Comparison of ENCODE assay signal across 8 mouse cellular contexts in the genomic region with DNA sequence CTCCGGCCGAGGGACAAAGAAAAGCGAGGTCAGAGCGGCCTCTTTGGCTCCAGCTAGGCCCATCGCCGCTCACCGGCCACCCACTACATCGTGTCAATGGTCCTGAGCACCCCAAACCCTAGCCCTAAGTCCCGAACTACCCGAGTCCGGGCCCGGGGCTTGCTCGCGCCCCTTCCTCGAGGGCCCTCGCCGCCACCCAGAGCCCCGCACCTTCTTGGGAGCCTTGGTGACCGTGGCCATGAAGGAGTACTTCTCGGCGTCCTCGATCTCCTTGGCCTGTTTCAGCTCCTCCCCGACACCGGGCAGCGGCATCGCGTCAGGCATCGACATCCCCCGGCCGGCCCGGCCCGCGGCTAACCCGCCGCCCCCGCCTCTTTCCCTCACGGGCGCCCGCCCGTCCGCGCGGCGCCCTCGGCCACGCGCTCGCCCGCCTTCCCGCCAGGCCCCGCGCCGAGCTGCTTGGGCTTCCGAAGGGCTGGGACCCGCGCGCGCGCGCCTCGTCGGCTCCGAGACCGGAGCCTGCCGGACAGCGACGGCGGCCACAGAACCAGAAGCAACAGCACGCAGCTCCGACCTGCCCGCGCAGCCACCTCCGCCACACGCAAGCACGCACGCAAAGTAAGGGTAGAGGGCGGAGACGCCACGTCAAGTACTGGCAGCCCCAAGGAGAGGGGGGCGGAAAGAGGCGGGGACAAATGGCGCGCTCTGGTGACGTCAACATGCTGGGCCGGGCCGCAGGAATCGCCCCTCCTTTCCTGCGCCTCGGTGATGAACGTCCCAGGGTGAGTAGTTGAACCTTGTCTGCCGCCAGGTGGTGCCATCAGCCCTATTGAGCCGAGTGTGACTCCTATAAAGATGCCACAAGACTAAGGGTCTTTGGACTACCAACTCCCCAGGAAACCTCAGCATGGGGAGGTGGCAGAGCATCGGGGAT. TPM values are rescaled to one million over a fixed set of nuclear protein-coding genes. Genes with fewer than 3 reads are reported as not detected.
DNase-seq lines count a peak whose midpoint lies in the region; ATAC-seq lines count a peak whose summit lies in the region.

Gene Ahcyl1 (minus strand): TSS at position 613 of the 934 bp plus-strand sequence.

- under 1% methylated on average over 88 of the region's 93 CpGs for WGBS in hindbrain, embryonic 11.5 days

- 0 out of 2 replicates have a peak, but pooled peaks cover 2% of the 10 kb centered on the region for H3K4me1 ChIP-seq in hindbrain, embryonic 11.5 days (replicated peaks; ENCODE audit: control insufficient read depth, insufficient read depth, low read length)

- H3K36me3 ChIP-seq in hindbrain, embryonic 11.5 days (ENCODE audit: control insufficient read depth, insufficient read depth, low read length), result no peaks in the 10 kb centered on the region

- H3K9ac ChIP-seq in hindbrain, embryonic 11.5 days (ENCODE audit: low read depth, low read length), result peak within 1 kb of the TSS; percentile 97

- peak; percentile 98 for ATAC-seq in hindbrain, embryonic 11.5 days (ENCODE audit: low FRiP score)

- H3K27me3 ChIP-seq in hindbrain, embryonic 11.5 days (ENCODE audit: control insufficient read depth, insufficient read depth, low read length), result no peaks in the 10 kb centered on the region

- H3K4me3 ChIP-seq in hindbrain, embryonic 11.5 days (ENCODE audit: low read depth, low read length), result peak within 1 kb of the TSS; percentile 69

- peak; percentile 99 for DNase-seq in Muller cell, postnatal 12 days (ENCODE audit: inconsistent ontology term)
- DNase-seq in cerebellum, adult 9-11 months, result peak; percentile 99
- peak; percentile 99 for DNase-seq in frontal cortex, adult 2 months (ENCODE audit: extremely low spot score in 1 of 2, low spot score in 1 of 2)
- DNase-seq in hindbrain, embryonic 11.5 days (ENCODE audit: low spot score), result peak; percentile 98
- peak; percentile 99 for DNase-seq in layer of hippocampus, postnatal 10 days (ENCODE audit: low spot score in 2 of 2)
- DNase-seq in lung, postnatal 10 days, result peak; percentile 99
- peak; percentile 99 for DNase-seq in ovary, postnatal 36 days (ENCODE audit: low spot score)
- DNase-seq in thymus, postnatal 25 days, result peak; percentile 99

- H3K4me2 ChIP-seq in hindbrain, embryonic 11.5 days (replicated peaks; ENCODE audit: low read depth, low read length), result peak within 1 kb of the TSS; percentile 82

- no peaks in the 10 kb centered on the region for H3K9me3 ChIP-seq in hindbrain, embryonic 11.5 days (ENCODE audit: control insufficient read depth, low read length)

- H3K27ac ChIP-seq in hindbrain, embryonic 11.5 days (ENCODE audit: low read depth, low read length), result peak within 1 kb of the TSS; percentile 87

RNA-seq across cellular contexts. Expression of gene Ahcyl1, which starts in this region (rescaled TPM):
- 321 TPM in 2 replicates for polyA plus RNA-seq in frontal cortex, adult 2 months (2012; rRNA removed)
- polyA plus RNA-seq in hindbrain, embryonic 11.5 days (2014; fragmentation: Nextera tagmentation; extraction: Ambion mirVana), result 117 and 123 TPM in 2 replicates
- total RNA-seq in layer of hippocampus, postnatal 10 days (2021), result 100 to 1,000 TPM; 268 to 272 TPM

Comparison
In these comparisons a context has a peak if more than half of its experiments do, and no peak if none do; other contexts are left out.
1. Peak in every context shown above with its lines: DNase-seq, ATAC-seq, H3K4me3 ChIP-seq and H3K27ac ChIP-seq.